Mouse (Mus musculus) kidney, postnatal 4 days (tissue): Measurements from ENCODE around the gene Zbtb49.
A peak's percentile ranks its signal among the peaks of the same experiment; 100 is the strongest.

ENCODE experiments used
- DNase-seq, 2 experiments: peaks; one replicate each; pipeline ENCODE4 v3.0.0; 2021; ENCODE audit warnings: mixed read lengths in 2 of 2

Gene Zbtb49

DNA sequence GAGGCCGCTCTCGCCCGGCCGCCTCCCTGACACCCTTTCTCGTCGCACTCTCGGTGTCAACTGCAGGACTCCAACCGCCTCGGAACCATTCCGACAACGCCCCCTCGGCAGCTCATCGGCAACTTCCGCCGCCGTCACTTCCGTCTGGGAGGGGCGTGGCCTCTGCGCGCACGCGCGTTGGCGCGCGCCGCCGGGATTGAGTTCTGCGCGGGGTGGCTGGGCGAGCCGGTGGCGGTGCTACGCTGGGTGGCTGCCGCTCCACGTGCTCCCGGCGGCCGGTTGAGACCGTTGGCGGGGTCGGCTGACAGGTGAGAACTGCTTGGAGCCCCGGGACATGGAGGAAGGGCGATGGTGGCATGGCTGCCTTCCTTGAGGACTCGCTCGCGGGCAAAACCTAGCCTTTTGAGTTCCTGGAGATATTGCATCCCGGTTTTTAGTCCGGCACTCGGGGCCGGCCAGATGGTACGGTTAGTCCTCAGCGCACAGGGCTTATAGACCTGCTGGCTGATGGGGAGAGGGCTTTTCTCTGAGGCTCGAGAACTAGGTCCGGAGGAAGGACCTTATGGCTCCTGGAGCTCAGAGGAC is at the start of gene Zbtb49, which contains the start of gene Lyar:
TSS of gene Zbtb49 (minus strand) at position 130 of the 585 bp plus-strand sequence.
TSS of gene Lyar (plus strand) at position 143 of the 585 bp plus-strand sequence.
- peak; percentile 95 to 96 for DNase-seq

DNA sequence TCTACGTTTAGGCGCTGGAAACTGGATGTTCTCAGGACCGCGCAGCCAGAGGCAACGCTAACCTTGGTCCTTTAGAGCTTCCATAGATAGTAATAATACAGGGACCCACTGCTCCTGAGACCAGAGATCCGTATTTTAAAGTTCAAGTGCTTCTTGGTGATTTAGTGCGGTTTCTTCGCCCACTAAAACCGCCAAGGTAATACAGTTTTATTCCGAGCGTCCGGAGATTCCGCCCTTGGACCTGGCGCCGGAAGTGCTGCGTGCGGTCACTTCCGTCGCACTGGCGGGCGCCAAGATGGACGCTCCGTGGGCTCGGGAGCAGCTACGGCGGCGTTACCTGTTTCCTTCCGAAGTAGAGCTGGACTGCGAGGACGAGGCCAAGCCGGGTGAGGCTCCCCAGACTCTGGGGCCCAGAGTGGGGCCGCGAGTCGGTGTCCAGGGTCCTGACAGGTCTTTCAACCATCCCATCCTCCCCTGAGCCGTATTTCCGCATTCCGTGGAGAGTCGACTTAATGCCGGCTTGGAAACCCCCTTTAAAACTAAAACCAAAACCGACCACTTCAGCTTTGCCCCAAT is 39.9 kb upstream of the Zbtb49 start, which contains the start of gene Tmem128:
TSS of gene Tmem128 (plus strand) at position 79 of the 576 bp plus-strand sequence.
- peak; percentile 73 to 83 for DNase-seq

DNA sequence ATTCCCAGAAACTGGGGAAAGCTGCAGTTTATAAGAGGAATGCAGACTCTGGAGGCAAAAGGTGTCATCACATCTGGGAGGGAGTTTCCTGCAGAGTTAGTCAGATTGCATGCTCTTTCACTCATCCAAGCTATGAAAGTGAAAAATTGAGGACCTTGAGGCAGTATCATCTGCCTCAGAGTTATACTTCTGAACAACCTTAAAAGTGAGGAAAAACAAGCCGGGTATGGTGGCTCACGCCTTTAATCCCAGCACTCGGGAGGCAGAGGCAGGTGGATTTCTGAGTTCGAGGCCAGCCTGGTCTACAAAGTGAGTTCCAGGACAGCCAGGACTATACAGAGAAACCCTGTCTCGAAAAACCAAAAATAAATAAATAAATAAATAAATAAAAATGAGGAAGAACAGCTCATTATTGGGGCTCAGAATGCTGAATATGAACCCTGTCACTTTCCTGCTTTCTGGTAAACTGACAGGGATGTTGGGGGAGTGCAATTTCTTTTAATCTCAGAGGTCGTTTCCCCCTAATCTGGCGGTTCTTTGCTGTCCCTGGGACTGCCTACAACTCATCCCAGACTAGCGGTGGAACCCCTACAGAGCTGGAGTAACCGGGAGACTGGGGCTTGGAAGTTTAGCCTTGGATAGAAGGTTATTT is 39.3 kb upstream of the Zbtb49 start:
- DNase-seq = no peak

DNA sequence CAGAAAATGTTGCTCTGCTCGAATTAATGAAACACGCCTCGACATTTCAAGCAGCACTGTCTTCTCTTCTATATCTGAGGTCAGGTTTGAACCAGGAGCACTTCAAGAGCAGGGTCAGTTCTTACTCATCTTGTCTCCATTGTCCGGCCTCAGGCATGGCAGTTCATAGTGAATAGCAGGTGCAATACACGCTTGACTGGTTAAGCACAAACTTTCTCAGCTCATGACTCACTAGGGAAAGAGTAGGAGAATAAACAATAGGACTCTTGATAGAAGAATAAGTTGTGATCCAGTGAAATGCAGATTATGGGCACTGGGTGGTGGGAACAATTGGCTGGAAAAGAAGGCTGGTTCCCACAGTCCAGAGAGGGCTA is 38.5 kb upstream of the Zbtb49 start:
- no peak for DNase-seq

DNA sequence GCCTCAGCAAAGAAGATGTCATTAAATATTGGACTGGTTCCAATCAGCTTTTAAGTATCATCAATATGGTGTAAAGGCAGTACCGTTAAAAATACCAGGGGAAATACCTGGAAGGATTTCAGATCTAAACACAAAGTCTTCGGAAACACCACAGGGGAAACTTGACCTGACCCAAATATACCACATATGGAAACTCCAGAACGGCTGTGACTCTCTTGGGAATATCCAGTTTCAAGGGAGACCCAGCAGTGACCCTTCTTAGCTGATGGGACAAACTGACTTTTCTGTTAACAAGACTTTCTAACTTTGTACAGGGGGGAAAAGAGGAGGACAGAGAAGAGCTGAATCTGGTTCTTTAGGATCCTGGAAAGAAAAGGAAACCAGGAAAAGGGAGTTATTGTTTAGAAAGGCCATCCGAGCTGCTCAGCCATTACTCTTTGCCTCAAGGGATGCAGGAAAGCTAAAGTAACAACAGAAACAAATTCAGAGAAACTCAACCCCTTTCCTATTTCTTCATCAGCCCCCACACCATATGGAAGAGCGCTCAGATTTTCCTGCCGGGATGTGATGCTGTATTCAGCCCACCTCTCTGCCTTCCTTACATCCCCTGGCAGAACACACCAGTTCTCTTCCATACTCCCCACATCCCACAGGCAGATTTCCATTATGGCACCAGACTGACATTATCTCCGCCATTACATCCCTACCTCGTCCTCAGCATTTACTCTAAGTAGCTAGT is 37.9 kb upstream of the Zbtb49 start:
- DNase-seq = no peak

DNA sequence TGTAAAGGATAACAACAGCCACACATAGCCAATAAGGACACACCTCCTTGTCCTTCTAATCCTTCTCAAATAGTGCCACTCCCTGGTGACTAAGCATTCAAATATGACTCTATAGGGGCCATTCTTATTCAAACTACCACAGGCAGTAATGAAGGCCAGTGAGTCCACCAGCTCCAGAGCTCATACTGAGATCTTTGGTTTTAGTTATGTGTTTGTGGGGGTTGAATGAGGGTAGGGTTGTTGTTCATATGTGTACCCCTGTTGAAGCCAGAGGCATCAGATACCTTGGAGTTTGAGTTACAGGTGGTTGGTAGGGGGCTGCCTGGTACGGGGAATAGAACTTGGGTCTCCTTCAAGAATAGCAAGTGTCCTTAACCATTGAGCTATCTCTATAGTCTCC is 36.3 kb upstream of the Zbtb49 start:
- no peak for DNase-seq

DNA sequence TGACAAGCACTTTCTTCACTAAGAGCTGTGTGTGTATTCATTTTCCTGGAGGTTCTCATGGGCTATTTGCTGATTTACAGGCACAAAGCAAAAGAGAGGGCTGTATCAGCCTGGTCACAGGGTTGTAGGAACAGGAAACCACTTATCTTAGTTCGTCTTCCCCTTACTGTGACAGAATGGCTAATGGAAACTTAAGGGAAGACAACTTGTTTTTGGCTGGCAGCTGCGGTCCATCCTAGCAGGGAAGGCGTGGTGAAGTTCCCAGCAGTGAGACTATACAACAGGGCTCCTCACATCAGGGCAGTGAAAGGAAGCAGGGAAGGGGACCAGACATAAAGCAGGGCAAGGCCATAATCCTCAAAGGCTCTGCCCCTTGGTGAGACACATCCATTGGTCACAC is 35.4 kb upstream of the Zbtb49 start:
- no peak for DNase-seq

DNA sequence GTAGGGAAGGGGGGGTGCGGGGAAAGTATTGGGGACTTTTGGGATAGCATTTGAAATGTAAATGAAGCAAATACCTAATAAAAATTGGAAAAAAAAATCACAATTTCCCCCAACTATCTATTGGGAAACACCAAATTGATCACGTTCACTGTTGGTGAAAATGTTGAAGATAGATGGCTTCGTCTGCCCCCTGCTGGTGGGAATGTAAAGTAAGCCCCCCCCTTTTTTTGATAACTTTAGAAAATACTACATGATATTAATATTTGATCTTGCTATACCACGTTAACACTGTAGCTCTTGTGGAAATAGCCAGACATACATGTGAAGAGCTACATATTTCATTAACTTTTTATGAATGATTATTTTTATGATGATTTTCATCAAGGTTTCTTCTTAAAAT is 34.9 kb upstream of the Zbtb49 start:
- no peak for DNase-seq

DNA sequence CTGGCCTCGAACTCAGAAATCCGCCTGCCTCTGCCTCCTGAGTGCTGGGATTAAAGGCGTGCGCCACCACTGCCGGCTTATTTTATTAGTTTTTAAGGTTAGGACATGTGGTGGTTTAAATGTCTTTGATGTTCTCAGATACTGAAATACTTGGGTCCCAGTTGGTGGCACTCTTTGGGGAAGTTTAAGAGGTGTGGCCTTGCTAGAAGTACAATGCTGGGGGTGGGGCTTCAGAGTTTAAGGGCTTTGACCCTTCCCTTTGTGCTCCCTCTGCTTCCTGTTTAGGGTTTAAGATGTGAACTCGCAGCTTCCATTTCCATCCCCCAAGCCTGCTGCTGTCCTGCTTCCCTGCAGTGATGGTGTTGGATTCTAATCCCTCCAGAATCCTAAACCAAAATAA is 21.7 kb upstream of the Zbtb49 start:
- DNase-seq = no peak

DNA sequence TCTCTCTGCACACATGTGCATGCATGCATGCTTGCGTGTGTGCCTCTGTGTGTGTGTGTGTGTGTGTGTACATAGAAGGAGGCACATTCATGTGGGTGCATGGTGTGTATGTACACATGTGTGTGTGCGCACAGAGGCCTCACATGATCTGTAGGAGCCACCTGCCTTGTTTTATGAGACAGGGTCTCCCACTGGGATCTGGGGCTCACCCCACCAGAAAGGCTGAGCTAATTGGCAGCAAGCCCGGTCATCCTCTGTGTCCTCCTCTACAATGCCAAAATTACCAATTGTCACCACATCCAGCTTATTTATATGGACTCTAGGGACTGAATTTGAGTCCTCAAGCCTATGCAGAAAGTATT is 21.2 kb upstream of the Zbtb49 start:
- DNase-seq = no peak

DNA sequence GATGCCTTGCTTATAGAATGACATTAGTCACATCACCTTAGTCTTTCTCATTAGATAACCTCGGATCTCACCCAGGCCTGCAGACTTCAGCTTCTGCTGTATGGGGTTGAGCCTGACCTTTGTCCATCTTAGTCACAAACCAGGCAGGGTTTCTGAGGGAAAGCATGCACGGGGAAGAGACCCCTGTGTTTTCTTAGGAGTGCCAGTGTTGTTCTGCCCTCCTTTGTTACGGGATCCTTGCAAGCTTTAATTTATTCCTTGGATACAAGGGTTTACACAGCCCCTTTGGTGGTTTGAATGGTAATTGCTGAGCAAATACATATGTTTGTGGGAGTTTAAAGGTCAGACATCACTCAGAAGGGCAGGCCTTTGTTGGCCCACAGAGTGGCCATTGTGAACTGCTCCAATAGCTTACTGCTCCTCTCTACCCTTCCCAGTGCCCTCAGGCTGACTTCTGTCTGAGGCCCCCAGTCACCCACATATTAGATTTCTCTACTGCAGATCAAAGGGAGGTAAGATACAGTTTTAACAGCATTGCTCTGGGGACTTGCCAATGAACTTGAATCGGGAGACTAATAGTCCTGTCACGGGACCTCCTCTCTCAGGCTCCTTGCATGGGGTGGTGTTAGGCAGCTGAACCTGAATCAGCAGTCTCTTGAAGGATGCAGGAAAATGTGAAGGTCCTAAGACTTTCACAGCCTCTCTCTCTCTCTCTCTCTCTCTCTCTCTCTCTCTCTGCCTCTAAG is 20.6 kb upstream of the Zbtb49 start:
- DNase-seq = no peak

DNA sequence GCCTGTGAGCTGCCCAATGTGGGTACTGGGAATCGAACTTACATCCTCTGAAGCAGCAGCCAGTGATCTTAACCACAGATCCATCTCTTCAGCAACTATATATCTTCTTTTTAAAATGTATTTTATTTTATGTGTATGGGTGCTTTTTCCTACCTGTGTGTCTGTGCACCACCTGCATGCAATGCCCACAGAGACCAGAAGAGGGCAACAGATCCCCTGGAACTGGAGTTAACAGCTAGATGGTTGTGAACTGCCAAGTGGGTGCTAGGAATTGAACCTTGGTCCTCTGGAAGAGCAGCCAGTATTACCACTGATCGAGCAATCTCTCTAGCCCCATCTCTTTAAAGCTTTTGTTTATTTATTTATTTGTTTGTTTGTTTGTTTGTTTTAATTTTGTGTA is 16.4 kb upstream of the Zbtb49 start:
- peak in 1 of 2 experiments; percentile 11 for DNase-seq

DNA sequence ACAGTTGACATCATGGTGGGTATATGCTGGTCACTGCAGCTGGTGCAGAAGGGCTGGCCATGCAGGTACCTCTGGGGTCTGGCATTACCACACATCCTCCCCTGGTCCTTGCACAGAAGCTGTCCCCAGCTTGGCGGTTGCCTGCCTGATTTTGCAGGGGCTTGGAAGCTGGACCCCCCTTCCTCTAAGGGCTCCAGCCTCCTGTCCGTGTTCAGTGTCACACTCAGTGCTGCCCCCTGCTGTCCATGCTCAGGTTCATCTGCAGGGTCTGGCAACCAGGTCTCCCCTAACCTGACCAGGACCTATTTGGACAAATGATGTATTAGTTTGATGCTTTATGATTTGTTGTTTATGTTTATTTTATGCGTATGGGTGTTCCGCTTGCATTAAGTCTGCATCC is 15.2 kb upstream of the Zbtb49 start:
- DNase-seq = peak; percentile 73

DNA sequence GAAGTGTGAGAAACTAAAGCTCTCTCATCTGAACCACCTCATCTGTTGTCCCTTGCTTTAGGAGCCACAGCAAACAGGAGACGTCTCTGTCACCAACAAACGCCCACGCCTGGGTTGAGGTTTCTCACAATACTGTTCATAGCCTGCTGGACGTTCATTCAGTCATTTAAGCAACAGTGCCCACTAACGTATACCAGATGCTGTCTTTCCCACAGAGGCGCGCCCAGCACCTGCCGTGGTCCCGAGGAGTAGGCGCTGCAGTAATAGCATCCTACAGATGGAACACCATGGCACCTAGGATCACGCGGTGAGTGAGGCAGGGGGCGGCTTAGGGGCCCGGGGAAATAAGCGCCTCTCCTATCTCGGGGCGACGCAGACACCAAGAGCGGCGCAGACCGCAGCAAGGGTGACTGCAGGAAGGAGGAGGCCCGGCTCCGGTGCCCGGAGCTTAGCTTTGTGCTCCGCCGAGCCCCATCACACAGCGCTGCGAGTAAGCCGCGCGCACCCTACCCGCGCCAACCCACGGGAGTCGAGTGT is 418 bp downstream of the Zbtb49 start:
- DNase-seq = no peak

DNA sequence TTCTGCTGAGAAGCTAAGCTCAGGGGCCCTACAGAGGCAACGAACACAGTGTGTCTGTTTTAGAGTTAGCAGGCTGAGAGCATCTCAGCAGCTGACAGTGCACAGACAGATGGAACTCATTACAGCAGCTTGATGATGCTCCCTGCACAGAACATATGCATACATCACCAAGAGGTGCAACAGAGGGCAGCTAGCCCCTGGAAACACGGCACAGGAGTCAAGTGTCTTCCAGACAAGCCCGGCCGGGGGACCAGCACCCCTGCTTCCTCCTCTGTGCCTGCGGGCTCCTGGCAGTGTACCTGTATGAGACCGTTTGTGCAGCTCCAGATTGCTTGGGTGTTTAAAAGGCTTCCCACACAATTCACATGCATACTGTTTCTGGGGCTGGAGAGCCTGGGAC is 7.2 kb downstream of the Zbtb49 start:
- no peak for DNase-seq

DNA sequence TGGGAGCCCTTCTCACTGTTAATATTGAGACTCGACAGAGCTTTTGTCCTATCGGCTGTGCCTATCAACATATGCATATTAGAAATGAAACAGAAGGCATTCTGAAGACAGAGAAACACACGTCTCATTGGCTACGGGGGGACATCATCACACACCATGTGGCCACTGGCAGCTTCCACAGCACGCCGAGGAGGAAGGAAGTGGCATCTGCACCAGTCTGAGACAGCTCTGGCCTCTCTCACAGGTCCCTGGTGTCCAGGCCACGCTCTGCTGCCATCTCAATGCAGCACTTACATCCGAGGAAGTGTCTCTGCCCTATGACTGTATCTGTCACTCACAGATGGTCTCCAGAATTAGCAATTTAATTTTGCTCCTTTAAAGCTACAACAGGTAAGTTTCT is 8.6 kb downstream of the Zbtb49 start:
- DNase-seq = no peak

DNA sequence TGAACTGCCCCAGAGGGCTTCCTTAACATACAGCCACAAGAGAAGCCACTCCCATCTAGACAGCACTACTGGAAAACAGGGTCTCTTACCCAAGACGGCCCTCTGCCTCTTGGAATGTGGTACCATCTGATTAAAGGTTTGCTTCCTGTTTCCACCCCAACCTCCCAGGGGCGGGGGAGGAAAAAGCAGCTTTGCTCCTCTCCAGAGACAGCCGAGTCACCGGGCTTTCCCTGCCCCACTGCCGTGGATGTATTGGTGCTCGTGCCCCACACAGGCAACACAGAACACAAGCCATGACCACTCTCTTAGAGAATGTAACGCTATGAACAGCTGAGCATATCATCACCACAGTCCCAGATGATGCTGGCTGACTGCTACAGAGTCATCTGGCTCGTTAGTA is 11.3 kb downstream of the Zbtb49 start:
- DNase-seq = no peak

DNA sequence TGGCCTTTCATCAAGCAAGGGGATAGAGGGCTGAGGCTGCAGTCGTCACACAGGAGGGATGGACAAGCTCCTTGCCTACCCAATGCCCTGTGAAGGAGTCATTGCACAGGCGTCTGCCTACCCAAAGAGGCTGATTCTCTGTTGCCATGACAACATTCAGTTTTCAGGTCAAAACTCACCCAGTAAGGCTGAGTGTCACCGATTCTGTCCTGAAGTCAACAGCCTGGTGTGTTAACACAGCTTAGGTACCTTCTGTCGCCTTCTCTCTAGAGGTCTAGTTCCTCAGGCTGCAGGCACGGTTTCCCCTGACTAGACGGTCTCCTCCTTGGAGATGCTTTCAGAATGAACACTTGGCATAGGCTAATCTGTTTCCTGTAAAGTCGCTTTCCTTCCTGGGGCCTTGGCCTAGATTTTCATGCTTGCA is 14.9 kb downstream of the Zbtb49 start:
- no peak for DNase-seq

DNA sequence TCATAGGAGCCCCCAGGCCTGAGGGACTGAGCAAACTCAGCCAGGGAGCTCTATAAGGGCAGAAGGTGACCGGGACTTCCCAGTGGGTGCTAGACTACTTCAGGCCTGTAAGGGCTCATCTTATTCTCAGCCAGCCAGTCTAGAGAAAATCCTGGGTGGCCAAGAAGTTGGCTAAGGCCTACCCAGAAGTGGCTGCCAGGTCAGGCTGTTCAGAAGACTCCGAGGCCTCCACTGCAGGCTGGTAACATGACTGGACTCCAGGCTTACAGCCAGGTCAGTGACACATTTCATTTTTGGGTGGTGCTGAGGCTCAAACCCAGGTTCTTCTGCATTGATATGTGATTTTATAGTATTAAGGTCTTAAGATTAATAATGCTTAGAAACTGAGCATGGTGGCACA is 20.6 kb downstream of the Zbtb49 start:
- no peak for DNase-seq

DNA sequence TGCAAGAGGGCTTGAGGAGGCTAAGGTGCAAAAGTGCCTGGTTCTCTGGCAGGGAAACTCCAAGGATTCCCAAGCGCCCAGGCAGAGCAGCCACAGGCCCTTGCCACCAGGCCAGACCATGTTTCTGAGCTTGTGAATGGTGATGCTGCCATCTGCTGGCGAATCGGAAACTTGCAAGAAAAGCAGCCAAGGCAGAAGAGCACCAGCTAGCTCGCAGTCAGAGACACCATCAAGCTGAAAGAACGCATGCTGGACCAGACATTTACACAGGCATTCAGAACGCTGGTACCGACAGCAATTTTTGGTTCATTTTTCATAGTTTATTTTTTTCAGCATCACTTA is 22.8 kb downstream of the Zbtb49 start:
- DNase-seq = peak; percentile 90

DNA sequence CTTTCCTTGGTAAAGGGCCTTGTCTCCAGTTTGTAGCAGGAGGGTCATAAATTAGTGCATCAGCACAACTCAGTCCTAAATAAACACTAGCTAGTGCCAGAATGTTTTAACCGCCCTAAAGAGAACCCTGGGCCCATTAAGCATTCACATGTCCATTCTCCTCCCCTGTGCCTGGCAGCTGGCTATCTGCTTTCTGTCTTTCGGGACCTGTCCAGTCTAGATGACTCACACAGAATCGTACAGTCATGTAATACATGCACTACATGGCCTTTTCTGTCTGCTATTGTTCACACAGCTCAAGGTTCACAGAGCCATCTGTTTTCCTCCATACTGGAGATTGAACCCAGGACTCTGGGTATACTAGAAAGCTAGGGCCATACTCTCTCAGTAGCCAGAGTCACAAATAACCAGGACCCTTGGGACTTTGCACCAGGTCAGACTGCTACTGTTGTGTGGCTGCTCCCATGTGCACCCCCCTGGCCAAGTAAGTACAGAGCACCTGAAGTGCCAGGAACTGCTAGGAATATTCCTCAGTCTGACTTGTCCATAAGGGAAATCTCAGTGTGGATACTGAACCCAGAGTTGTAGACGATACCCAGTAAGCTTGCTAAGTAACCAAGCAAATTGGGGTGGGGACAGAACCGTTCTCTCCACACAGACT is 23.3 kb downstream of the Zbtb49 start:
- DNase-seq = no peak

DNA sequence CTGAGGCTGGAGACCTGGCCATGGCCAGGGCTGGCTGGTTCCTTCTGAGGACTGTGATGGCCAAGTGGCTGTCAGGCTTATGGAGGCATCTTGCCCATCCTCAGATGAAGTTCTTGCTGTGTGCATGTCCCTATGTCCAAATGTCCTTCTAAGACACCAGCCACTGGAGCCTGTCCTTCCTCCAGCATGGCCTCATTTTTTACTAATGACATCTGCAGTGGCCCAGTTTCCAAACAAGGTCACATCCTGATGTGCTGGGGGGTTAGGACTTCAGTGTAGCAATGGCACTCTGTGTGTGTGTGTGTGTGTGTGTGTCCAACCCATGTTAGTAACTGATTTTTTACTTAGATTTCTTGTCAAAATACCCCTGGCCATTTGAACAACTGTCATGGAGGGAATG is 24.3 kb downstream of the Zbtb49 start:
- DNase-seq = no peak
